Mouse (Mus musculus) T-helper 2 cell (primary cell): ENCODE measurements at regions not wholly inside any gene's neighbourhood (a gene's known extent, or its start where the extent isn't known, plus 50 kb on each side); places are given as distances from the start of the nearest gene placed in this dataset.

Source experiments
- in situ Hi-C: fragments of 300-600 bp; cut with MboI, MseI; formaldehyde crosslinking; loops from one replicate; pipeline ENCODE4 v1.15.1; 2025; ENCODE audit warnings: high pct_unique_total_duplicates

GRCm38 (mm10) chr10:44832455-44832854 lies 234.5 kb upstream of the Prep start:
- in situ Hi-C loops, result no loop called here

DNA sequence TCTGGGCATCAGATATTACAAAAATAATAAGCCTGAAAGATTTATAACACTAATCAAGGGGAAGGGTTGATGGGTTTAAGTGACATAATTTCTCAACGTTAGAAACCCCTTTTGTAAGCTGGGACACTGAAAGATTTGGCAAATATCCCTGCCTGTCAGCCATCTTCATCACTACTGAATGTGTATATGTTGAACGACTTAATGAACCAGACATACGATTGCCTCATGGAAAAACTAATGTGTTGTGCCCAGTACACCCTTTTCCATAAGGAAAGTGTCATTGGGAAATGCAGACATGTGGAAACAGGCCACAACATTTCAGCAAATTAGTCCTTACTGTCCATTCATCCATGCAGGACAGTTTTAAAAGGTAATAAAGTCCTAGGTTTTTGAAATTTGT lies 240.7 kb upstream of the Prep start:
- in situ Hi-C loops, result loop anchor here (10.0 kb wide), 1 partner anchor 769 kb away; no protein-coding TSS in a partner anchor

- in situ Hi-C loops, result loop anchor here (10.0 kb wide), 1 partner anchor 773 kb away; no protein-coding TSS in a partner anchor
Measured at GRCm38 (mm10) chr10:44821666-44822065, 245.3 kb upstream of the Prep start.

- in situ Hi-C loops, result loop anchor here (10.0 kb wide), 1 partner anchor 774 kb away; no protein-coding TSS in a partner anchor
Measured at GRCm38 (mm10) chr10:44820379-44820778, 246.6 kb upstream of the Prep start.

GRCm38 (mm10) chr10:44819361-44819760 lies 247.6 kb upstream of the Prep start:
- in situ Hi-C loops, result no loop called here

DNA sequence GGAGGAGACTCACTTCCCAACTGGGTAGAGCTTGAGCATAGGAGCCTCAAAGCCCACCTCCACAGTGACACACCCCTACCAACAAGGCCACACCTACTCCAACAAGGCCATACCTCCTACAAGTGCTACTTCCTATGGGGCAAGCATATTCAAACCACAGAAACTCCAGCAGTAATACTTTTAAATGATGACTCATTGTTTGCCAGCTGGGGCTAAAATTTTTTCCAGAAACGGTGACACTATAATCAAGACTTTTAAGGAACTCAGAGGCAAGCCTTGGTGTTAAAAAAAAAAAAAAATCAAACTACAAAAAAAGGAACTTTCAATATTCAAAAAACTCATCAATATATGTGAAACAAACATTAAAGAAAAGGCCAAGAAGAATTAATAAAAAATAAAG lies 248.4 kb upstream of the Prep start:
- in situ Hi-C loops, result no loop called here

DNA sequence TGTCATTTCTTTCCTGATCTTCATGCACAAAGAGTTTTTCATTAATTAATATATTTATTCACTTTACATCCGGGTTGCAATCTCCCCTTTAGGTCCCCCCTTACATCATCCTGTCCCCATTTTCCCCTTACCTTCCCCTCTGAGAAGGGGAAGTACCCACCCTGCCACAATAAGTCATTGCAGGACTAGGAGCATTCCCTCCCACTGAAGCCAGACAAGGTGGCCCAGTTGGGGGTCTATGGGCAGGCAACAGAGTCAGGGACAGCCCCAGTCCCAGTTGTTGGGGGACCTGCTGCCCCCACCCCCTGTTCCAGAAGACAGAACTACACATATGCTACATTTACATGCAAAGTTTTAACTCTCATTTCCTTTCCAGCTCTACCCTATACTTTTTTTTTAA lies 267.9 kb upstream of the Prdm1 start:
- in situ Hi-C loops, result no loop called here

- in situ Hi-C loops, result no loop called here
Measured at GRCm38 (mm10) chr10:44785386-44785785, 257.1 kb upstream of the Prdm1 start.

GRCm38 (mm10) chr10:44780381-44780958 lies 252.2 kb upstream of the Prdm1 start:
- in situ Hi-C loops, result no loop called here

GRCm38 (mm10) chr10:44779568-44780207 lies 251.4 kb upstream of the Prdm1 start:
- in situ Hi-C loops, result no loop called here

DNA sequence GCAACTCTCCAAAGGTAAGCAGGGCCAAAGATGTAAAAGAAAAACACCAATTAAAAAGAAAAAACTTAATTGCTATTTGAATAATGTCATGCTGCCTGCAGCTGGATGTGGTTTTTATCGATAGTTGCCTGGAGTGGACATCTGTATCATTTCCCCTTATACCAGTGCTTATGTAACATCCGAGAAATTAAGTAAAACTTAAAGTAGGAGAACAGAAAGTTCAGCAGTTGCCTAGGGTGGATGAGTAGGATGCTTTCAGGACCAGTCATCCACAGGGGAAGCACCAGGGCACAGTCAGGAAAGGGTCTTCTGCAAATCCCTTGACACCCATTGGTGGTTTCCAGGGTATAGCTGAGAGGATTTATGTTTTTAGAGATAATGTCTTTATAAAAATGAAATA lies 248.9 kb upstream of the Prdm1 start:
- in situ Hi-C loops, result no loop called here

DNA sequence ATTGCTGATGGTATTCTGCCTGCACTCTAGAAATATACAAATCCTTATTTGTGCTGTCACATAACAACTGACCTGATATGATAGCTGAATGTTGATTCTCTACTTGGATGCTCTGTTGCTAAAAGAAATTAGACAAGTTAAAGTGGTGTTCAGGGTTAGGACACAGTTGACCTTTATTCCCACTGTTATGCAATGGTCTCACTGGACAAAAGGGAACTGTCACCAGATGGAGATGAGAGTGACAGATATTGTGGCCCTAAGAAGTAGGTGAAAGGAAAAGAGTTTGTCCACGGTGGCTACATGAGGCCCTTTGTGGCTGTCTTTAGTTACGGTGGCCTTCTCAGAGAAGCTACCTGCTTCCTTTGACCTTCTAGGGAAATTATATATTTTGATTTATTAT lies 247.9 kb upstream of the Prdm1 start:
- in situ Hi-C loops, result no loop called here

DNA sequence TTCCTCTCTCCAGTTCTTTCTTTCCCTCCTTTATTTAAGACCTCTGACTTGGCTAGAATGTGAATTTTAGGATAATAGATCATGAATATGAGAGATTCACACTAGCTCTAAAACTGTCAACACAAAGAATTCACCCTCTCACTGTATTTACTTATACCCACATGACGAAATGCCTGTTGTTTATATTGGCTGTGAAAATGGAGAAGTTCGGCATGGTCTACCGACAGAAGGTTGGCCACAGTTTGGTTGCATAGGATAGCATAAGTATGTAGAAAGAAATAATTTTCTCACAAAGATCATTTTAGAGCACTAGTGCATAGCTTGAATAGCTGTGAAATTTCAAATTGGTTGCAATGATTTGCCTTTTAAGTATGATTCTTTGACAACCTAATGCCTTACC lies 237.2 kb upstream of the Prdm1 start:
- in situ Hi-C loops, result loop anchor here (25.0 kb wide), 1 partner anchor 428 kb away; no protein-coding TSS in a partner anchor

DNA sequence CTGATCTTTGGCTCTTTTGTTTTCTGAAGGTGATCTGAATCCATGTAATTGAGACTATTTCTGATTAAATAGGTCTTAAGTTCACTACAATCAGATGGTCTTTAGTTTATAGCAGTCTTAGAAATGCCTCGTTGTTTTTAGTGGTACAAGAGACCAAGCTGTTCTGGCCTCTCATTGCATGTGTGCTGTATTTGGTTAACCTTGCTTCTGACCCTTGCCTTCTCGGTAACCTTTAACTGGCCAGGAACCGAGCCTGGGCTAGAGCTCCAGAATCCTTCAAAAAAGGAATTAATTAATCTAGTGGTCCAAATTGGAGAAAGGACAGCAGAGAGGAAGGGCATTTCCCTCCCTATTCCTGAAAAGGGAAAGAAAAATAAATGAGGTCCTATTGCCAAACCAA lies 234.8 kb upstream of the Prdm1 start:
- in situ Hi-C loops, result loop anchor here (25.0 kb wide), 1 partner anchor 426 kb away; no protein-coding TSS in a partner anchor

DNA sequence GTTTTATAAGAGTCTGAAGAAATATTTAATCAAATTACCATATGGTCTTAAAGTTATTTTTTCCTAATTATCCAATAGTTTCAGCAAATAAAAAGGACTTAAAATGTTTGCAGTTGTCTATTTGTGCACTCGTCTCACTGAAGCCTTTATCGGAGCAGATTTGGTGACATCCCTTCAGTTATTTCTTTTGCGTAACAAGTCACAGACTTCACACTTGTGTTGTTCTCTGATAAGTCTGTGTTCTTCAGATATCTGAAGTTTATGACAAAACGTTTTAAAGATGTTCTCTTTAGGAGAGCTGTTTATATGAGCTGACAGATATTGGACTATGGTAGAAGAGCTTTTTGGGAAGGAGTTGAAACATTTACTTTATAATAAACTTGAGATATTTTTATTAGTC lies 233.8 kb upstream of the Prdm1 start:
- in situ Hi-C loops, result loop anchor here (25.0 kb wide), 1 partner anchor 425 kb away; no protein-coding TSS in a partner anchor

DNA sequence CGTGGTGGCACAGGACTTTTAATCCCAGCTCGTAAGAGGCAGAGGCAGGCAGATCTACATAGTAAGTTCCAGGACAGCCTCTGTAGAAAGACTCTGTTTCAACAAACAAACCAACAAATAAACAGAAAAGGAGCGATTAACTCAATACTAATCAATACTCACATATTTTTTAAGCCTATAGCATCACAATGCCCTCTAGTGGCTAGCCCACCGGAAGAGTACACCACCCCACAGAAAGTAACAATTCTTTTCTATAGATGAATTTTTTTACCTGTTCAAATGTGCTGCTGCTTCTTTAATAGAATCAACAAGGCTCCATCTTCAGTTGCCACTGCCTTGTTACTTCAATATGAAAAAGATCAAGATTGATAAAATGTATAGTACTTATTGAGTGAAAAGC lies 233.0 kb upstream of the Prdm1 start:
- in situ Hi-C loops, result loop anchor here (25.0 kb wide), 1 partner anchor 424 kb away; no protein-coding TSS in a partner anchor

- in situ Hi-C loops, result loop anchor here (25.0 kb wide), 1 partner anchor 418 kb away; no protein-coding TSS in a partner anchor
Measured at GRCm38 (mm10) chr10:44755355-44755957, 227.2 kb upstream of the Prdm1 start.

DNA sequence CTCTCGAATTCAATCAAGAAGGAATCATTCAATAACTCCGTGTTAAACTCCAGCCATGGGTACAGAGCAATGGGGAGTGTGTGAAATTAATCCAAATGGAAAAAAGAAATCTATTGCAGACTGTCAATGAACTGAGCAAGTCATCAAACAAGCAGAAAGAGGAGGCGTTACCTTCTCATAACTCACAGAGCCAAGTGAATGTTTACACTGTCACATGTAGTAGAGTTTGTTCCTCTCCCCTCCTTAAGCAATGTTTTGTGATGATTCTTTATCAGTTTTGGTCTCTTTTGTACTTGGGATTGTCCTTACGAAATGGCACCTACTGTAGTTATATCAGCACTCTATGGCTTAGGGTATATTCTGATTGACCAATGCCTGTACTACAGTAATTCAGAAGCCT lies 226.6 kb upstream of the Prdm1 start:
- in situ Hi-C loops, result loop anchor here (25.0 kb wide), 1 partner anchor 418 kb away; no protein-coding TSS in a partner anchor

- in situ Hi-C loops, result loop anchor here (25.0 kb wide), 1 partner anchor 416 kb away; no protein-coding TSS in a partner anchor
Measured at GRCm38 (mm10) chr10:44752719-44753390, 224.6 kb upstream of the Prdm1 start.

DNA sequence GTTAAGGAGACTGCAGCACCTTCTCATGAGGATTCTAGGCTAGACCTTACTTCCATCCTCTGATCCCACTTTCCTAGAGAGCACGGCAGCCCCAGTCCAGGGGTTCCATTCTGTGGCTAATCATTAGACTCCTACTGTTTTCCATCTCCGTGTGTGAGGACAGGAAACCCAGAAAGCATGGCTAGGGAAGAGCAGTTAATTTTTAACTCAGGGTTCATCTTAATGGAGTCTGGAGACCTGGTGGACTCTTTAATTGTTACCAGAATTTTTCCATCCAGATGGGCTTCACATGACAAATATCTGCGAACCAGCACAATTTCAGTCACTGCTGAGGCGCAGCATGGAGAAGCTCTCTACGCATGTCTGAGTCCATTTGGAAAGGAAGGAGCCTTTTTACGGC lies 222.8 kb upstream of the Prdm1 start:
- in situ Hi-C loops, result loop anchor here (25.0 kb wide), 1 partner anchor 414 kb away; no protein-coding TSS in a partner anchor

GRCm38 (mm10) chr10:44749206-44749605 lies 220.9 kb upstream of the Prdm1 start:
- in situ Hi-C loops, result no loop called here

DNA sequence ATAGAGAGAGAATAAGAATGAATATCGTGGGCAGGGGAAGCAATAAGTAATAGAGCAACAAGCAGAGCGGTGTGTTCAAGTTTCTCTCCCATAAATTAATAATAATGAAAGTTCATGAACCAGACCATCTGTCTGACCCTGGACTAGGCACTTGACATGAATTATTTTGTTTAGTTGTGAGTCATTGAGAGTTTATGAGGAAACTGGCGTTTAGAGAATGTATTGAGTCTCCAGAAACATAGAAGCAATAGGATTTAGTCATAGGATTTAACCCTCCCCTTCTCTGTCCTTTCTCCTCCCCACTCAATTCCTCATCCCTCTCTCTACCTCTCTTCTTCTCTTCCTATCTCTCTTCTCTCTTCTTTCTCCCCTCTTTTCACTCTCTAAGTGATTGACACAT lies 219.1 kb upstream of the Prdm1 start:
- in situ Hi-C loops, result no loop called here
